Mouse (Mus musculus) cerebellum, postnatal 25 days (tissue): ENCODE results near the gene Csrp1.

ENCODE experiments used
- DNase-seq, 2 experiments: peaks; one replicate each; pipeline ENCODE4 v3.0.0; 2021; ENCODE audit warnings: mixed read lengths in 2 of 2

Csrp1 gene

GRCm38 (mm10) chr1:135731897-135732684 is 12.2 kb downstream of the Csrp1 start:
- peak in 1 of 2 experiments; percentile 25 for DNase-seq

- DNase-seq: peak in 1 of 2 experiments; percentile 38
These were observed 14.5 kb downstream of the Csrp1 start for GRCm38 (mm10) chr1:135734225-135734937.

GRCm38 (mm10) chr1:135735460-135735859 is 15.6 kb downstream of the Csrp1 start:
- no peak for DNase-seq

- DNase-seq: no peak
These were observed 25.1 kb downstream of the Csrp1 start for GRCm38 (mm10) chr1:135744987-135745386.

GRCm38 (mm10) chr1:135746248-135746647 is 26.4 kb downstream of the Csrp1 start:
- DNase-seq: no peak

GRCm38 (mm10) chr1:135752737-135753348 is 33.0 kb downstream of the Csrp1 start:
- peak; percentile 83 to 92 for DNase-seq

GRCm38 (mm10) chr1:135755287-135755686 is 35.4 kb downstream of the Csrp1 start:
- DNase-seq: no peak

GRCm38 (mm10) chr1:135755913-135756312 is 36.1 kb downstream of the Csrp1 start:
- no peak for DNase-seq

- DNase-seq: no peak
These were observed 37.4 kb downstream of the Csrp1 start for GRCm38 (mm10) chr1:135757287-135757686.

- no peak for DNase-seq
These were observed 39.8 kb downstream of the Csrp1 start for GRCm38 (mm10) chr1:135759685-135760084.

- DNase-seq: no peak
These were observed 40.4 kb downstream of the Csrp1 start for GRCm38 (mm10) chr1:135760216-135760615.

- DNase-seq: no peak
These were observed 41.9 kb downstream of the Csrp1 start for GRCm38 (mm10) chr1:135761728-135762127.

GRCm38 (mm10) chr1:135763503-135764205 is 43.8 kb downstream of the Csrp1 start:
- DNase-seq: no peak

- DNase-seq: no peak
These were observed 44.3 kb downstream of the Csrp1 start for GRCm38 (mm10) chr1:135764206-135764528.

GRCm38 (mm10) chr1:135765645-135766591 is 46.1 kb downstream of the Csrp1 start, which contains the start of gene Phlda3:
Gene Phlda3 (plus strand): TSS chr1:135766119.
- peak; percentile 63 to 68 for DNase-seq

GRCm38 (mm10) chr1:135766592-135767306 is 46.9 kb downstream of the Csrp1 start:
- DNase-seq: no peak

GRCm38 (mm10) chr1:135767324-135767890 is 47.5 kb downstream of the Csrp1 start:
- no peak for DNase-seq

- DNase-seq: no peak
These were observed 48.5 kb downstream of the Csrp1 start for GRCm38 (mm10) chr1:135768400-135768799.

GRCm38 (mm10) chr1:135770237-135770636 is 50.4 kb downstream of the Csrp1 start:
- no peak for DNase-seq

GRCm38 (mm10) chr1:135770896-135771572 is 51.2 kb downstream of the Csrp1 start:
- no peak for DNase-seq
